Mouse (Mus musculus) lung, embryonic 14.5 days (tissue): ENCODE measurements around the gene Olfr805. TPM values are rescaled to one million over a fixed set of nuclear protein-coding genes. Genes with fewer than 3 reads are reported as not detected.

Experiments
- ATAC-seq: fragments of 200-750 bp; cut with Nextera tagmentation; 2 replicates; pipeline ENCODE4 v1.8.0; 2017; ENCODE audit warnings: mild to moderate bottlenecking, moderate TSS enrichment, moderate library complexity; ENCODE audit not compliant: insufficient read depth
- DNase-seq: peaks from one replicate; pipeline ENCODE4 v3.0.0-alpha.2; 2015
- H3K27ac ChIP-seq: fragments of 300-500 bp; sonication (generic); 2 replicates; pipeline ENCODE4 v1.5.1; 2014; ENCODE audit warnings: low read depth, mild to moderate bottlenecking, moderate library complexity
- H3K27me3 ChIP-seq: fragments of 300-500 bp; sonication (generic); 2 replicates; pipeline ENCODE4 v1.6.1; 2014; ENCODE audit warnings: low read length, control low read depth; ENCODE audit not compliant: insufficient read depth
- H3K36me3 ChIP-seq: fragments of 300-500 bp; sonication (generic); 2 replicates; pipeline ENCODE4 v1.6.1; 2014; ENCODE audit warnings: control low read depth; ENCODE audit not compliant: insufficient read depth
- H3K4me1 ChIP-seq: fragments of 300-500 bp; sonication (generic); 2 replicates; pipeline ENCODE4 v1.6.1; 2014; ENCODE audit warnings: antibody characterized with exemption, control low read depth; ENCODE audit not compliant: insufficient read depth
- H3K4me2 ChIP-seq: fragments of 300-500 bp; sonication (generic); 2 replicates; pipeline ENCODE4 v1.6.1; 2014; ENCODE audit warnings: mild to moderate bottlenecking
- H3K4me3 ChIP-seq: fragments of 300-500 bp; sonication (generic); 2 replicates; pipeline ENCODE4 v1.5.1; 2014; ENCODE audit warnings: low read depth, low read length
- H3K9ac ChIP-seq: fragments of 300-500 bp; sonication (generic); 2 replicates; pipeline ENCODE4 v1.6.1; 2014
- H3K9me3 ChIP-seq: fragments of 300-500 bp; sonication (generic); 2 replicates; pipeline ENCODE4 v1.6.1; 2016; ENCODE audit warnings: low read depth, low read length, control low read depth
- CTCF ChIP-seq: IDR thresholded peaks from 2 replicates; pipeline ENCODE4 v1.5.1; 2016; ENCODE audit warnings: antibody characterized with exemption, low read depth
- WGBS: fragments of 180-500 bp; shearing (Covaris S2); extraction: QIAGEN DNeasy Blood & Tissue Kit; methylation state at CpG from one replicate; pipeline ENCODE4 v1.1.7; 2014; 5-methylcytosine and 5-hydroxymethylcytosine counted together
- microRNA-seq: library from miRNA; unstranded; fragments of <30 nt; microRNA quantifications from one replicate; pipeline ENCODE4, GENCODE M21; 2016; ENCODE audit warnings: borderline number of aligned reads
- polyA plus RNA-seq: library from polyadenylated mRNA; unstranded; fragments of >200 nt; fragmentation: Nextera tagmentation; extraction: Ambion mirVana; gene quantifications from 2 replicates; pipeline ENCODE4 v1.2.1, GENCODE M21; 2014

Olfr805 gene
- polyA plus RNA-seq, 1 experiment from 2014 or later: not detected

DNA sequence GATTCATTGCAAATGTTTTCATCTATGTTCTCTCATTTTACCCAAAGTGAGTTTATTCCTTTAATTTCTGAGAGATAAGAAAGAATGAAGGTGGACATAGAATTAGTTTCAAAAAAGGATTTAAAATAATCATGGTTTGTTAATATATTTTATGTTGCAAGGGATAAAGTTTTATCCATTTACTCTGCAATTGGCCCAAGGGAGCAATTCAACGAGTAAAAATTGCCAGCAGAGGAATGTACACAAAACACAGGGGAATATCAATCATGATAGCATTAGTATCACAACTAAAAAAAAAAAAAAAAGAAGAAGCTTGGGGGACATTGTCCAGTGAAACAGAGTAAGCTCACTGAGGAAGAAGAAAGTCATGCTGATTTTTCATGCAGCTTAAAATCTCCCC lies 41.1 kb downstream of the Olfr805 start, which contains the start of gene Olfr802:
Olfr802 (minus strand) TSS at position 101 of the 400 bp plus-strand sequence.
- no peak for DNase-seq
- Histone ChIP-seq H3K9me3 (no peaks in the 10 kb centered on the region), H3K4me2 (no peak within 1 kb of the TSS), H3K4me3 (no peak within 1 kb of the TSS), H3K9ac (no peak within 1 kb of the TSS), H3K4me1 (no peaks in the 10 kb centered on the region), H3K36me3 (no peaks in the 10 kb centered on the region), H3K27me3 (no peaks in the 10 kb centered on the region), H3K27ac (no peak within 1 kb of the TSS)
- ATAC-seq: no peak
- no peak for TF ChIP-seq CTCF
- 38% methylated on average over 1 of the region's 1 CpGs for WGBS

DNA sequence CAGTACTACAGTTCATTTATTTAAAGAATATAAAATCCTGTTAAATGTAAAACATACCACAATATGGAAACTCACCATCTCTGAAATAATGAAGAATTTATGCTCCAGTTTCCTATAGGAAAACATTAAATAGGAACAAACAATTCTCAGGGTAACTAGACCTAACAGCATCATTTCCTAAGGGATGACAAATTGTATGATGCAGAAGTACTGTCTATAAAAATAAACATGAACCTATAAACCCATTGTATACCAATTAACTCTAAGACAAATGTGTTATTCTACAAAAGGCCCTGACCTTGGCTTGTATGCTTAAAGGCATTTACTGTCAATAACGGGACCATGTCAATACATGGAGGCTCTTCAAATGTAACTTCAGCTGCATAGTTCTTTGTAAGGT lies 55.4 kb downstream of the Olfr805 start, which contains the start of gene Olfr801:
Olfr801 (minus strand) TSS at position 101 of the 400 bp plus-strand sequence.
- 67% methylated on average over 1 of the region's 1 CpGs for WGBS
- no peak within 1 kb of the TSS for H3K27ac ChIP-seq
- DNase-seq (no peak), ATAC-seq (no peak)
- no peaks in the 10 kb centered on the region for H3K9me3 ChIP-seq
- no peak within 1 kb of the TSS for H3K4me2 ChIP-seq
- no peaks in the 10 kb centered on the region for H3K4me1 ChIP-seq
- H3K4me3 ChIP-seq: no peak within 1 kb of the TSS
- H3K27me3 ChIP-seq: no peaks in the 10 kb centered on the region
- TF ChIP-seq CTCF: no peak
- H3K9ac ChIP-seq: no peak within 1 kb of the TSS
- H3K36me3 ChIP-seq: no peaks in the 10 kb centered on the region

Small RNA genes lying within 50 kb of the gene (microRNA-seq; reads per million reads assigned to microRNA genes)
- not detected for gene Gm24485

Other genes with a start within 250 kb of the Olfr805 start
- gene Olfr789, start 244.6 kb downstream of the Olfr805 start, polyA plus RNA-seq: not detected in 2 replicates
- gene Olfr790, start 230.9 kb downstream of the Olfr805 start, polyA plus RNA-seq: not detected in 2 replicates
- gene Olfr791, start 207.6 kb downstream of the Olfr805 start, polyA plus RNA-seq: not detected in 2 replicates
- gene Olfr792, start 190.2 kb downstream of the Olfr805 start, polyA plus RNA-seq: not detected in 2 replicates
- gene Olfr794, start 161.7 kb downstream of the Olfr805 start, polyA plus RNA-seq: not detected in 2 replicates
- not detected in 2 replicates for gene Olfr796, start 116.8 kb downstream of the Olfr805 start, polyA plus RNA-seq
- gene Olfr798, start 101.4 kb downstream of the Olfr805 start, polyA plus RNA-seq: not detected in 2 replicates
- not detected in 2 replicates for gene Olfr799, start 91.9 kb downstream of the Olfr805 start, polyA plus RNA-seq
- not detected in 2 replicates for gene Olfr800, start 71.7 kb downstream of the Olfr805 start, polyA plus RNA-seq
- not detected in 2 replicates for gene Olfr801, start 55.5 kb downstream of the Olfr805 start, polyA plus RNA-seq
- gene Olfr802, start 41.2 kb downstream of the Olfr805 start, polyA plus RNA-seq: not detected in 2 replicates
- gene Olfr803, start 35.1 kb downstream of the Olfr805 start, polyA plus RNA-seq: not detected in 2 replicates
- not detected in 2 replicates for gene Olfr804, start 26.2 kb downstream of the Olfr805 start, polyA plus RNA-seq
- not detected in 2 replicates for gene Olfr806, start 12.5 kb upstream of the Olfr805 start, polyA plus RNA-seq
- gene Olfr807, start 28.4 kb upstream of the Olfr805 start, polyA plus RNA-seq: not detected in 2 replicates
- gene Olfr808, start 36.1 kb upstream of the Olfr805 start, polyA plus RNA-seq: not detected in 2 replicates
- not detected in 2 replicates for gene Olfr809, start 45.3 kb upstream of the Olfr805 start, polyA plus RNA-seq
- gene Olfr810, start 65.5 kb upstream of the Olfr805 start, polyA plus RNA-seq: not detected in 2 replicates
- gene Olfr811, start 75.0 kb upstream of the Olfr805 start, polyA plus RNA-seq: not detected in 2 replicates
- not detected in 2 replicates for gene Olfr812, start 116.7 kb upstream of the Olfr805 start, polyA plus RNA-seq
- not detected in 2 replicates for gene Olfr813, start 126.0 kb upstream of the Olfr805 start, polyA plus RNA-seq
- gene Olfr814, start 150.5 kb upstream of the Olfr805 start, polyA plus RNA-seq: not detected in 2 replicates
- not detected in 2 replicates for gene Olfr815, start 176.5 kb upstream of the Olfr805 start, polyA plus RNA-seq
- not detected in 2 replicates for gene Olfr816, start 186.2 kb upstream of the Olfr805 start, polyA plus RNA-seq
- gene Olfr818, start 219.7 kb upstream of the Olfr805 start, polyA plus RNA-seq: not detected in 2 replicates
- gene Olfr819, start 237.9 kb upstream of the Olfr805 start, polyA plus RNA-seq: not detected in 2 replicates
- not detected in 2 replicates for gene Olfr247, start 246.8 kb upstream of the Olfr805 start, polyA plus RNA-seq